Mouse (Mus musculus) cortical plate, adult 2 months (tissue): Measurements from ENCODE around the gene Itga6. TPM values are rescaled to one million over a fixed set of nuclear protein-coding genes. Genes with fewer than 3 reads are reported as not detected.

Source experiments
- H3K27ac ChIP-seq: fragments of 200-500 bp; 2 replicates; pipeline ENCODE4 v1.5.1; 2012; ENCODE audit warnings: low read length, control low read depth, inconsistent platforms; ENCODE audit not compliant: insufficient read depth
- H3K4me1 ChIP-seq: fragments of 200-500 bp; 2 replicates; pipeline ENCODE4 v1.6.1; 2011; ENCODE audit warnings: low read length; ENCODE audit not compliant: control insufficient read depth, insufficient read depth
- H3K4me3 ChIP-seq: fragments of 200-500 bp; 2 replicates; pipeline ENCODE4 v1.5.1; 2011; ENCODE audit warnings: mild to moderate bottlenecking, low read length, control low read depth; ENCODE audit not compliant: insufficient read depth
- CTCF ChIP-seq: fragments of 200-500 bp; IDR thresholded peaks from 2 replicates; pipeline ENCODE4 v1.5.1; 2011; ENCODE audit warnings: mild to moderate bottlenecking, control low read depth, low read length; ENCODE audit not compliant: insufficient read depth; ENCODE audit errors: extremely low read depth
- POLR2A ChIP-seq: fragments of 200-500 bp; IDR thresholded peaks from 2 replicates; pipeline ENCODE4 v1.6.1; 2011; ENCODE audit warnings: mild to moderate bottlenecking, low read length, control low read depth; ENCODE audit not compliant: insufficient read depth; ENCODE audit errors: extremely low read depth
- polyA plus RNA-seq: library from polyadenylated mRNA; depleted of rRNA; stranded (reverse); fragments of >200 nt; gene quantifications from 2 replicates; pipeline ENCODE4 v1.2.3, GENCODE M21; 2012

The Itga6 gene
- polyA plus RNA-seq, 1 experiment, result 23.1 TPM

GRCm38 (mm10) chr2:71827711-71828110, 82.3 kb downstream of the Itga6 start:
- Histone ChIP-seq H3K4me3 (no peak overlapping the region), H3K27ac (no peak overlapping the region), H3K4me1 (no peaks in the 10 kb centered on the region)
- TF ChIP-seq CTCF, result no peak
- TF ChIP-seq POLR2A, result no peak

- TF ChIP-seq CTCF (no peak), POLR2A (no peak)
- no peak overlapping the region for H3K27ac ChIP-seq
- no peak overlapping the region for H3K4me3 ChIP-seq
- no peaks in the 10 kb centered on the region for H3K4me1 ChIP-seq
Observed at GRCm38 (mm10) chr2:71828928-71829327, 83.5 kb downstream of the Itga6 start.

GRCm38 (mm10) chr2:71833626-71834025, 88.2 kb downstream of the Itga6 start:
- no peaks in the 10 kb centered on the region for H3K4me1 ChIP-seq
- H3K4me3 ChIP-seq, result no peak overlapping the region
- H3K27ac ChIP-seq, result no peak overlapping the region
- no peak for TF ChIP-seq CTCF
- no peak for TF ChIP-seq POLR2A

- no peaks in the 10 kb centered on the region for H3K4me1 ChIP-seq
- H3K27ac ChIP-seq, result no peak overlapping the region
- no peak for TF ChIP-seq CTCF
- no peak for TF ChIP-seq POLR2A
- no peak overlapping the region for H3K4me3 ChIP-seq
Observed at GRCm38 (mm10) chr2:71834371-71834770, 89.0 kb downstream of the Itga6 start.

GRCm38 (mm10) chr2:71835556-71835955, 90.1 kb downstream of the Itga6 start:
- TF ChIP-seq CTCF, result no peak
- no peak for TF ChIP-seq POLR2A
- Histone ChIP-seq H3K4me1 (no peaks in the 10 kb centered on the region), H3K27ac (no peak overlapping the region), H3K4me3 (no peak overlapping the region)

- no peak for TF ChIP-seq CTCF
- TF ChIP-seq POLR2A, result no peak
- Histone ChIP-seq H3K27ac (no peak overlapping the region), H3K4me1 (no peaks in the 10 kb centered on the region), H3K4me3 (no peak overlapping the region)
Observed at GRCm38 (mm10) chr2:71836232-71836631, 90.8 kb downstream of the Itga6 start.

- no peak overlapping the region for H3K4me3 ChIP-seq
Observed at GRCm38 (mm10) chr2:71837261-71837660, 91.8 kb downstream of the Itga6 start.

GRCm38 (mm10) chr2:71837791-71838190, 92.4 kb downstream of the Itga6 start:
- TF ChIP-seq CTCF (peak; percentile 54), POLR2A (no peak)
- no peaks in the 10 kb centered on the region for H3K4me1 ChIP-seq
- no peak overlapping the region for H3K27ac ChIP-seq
- H3K4me3 ChIP-seq, result no peak overlapping the region

More at GRCm38 (mm10) chr2:71837261-71837660, 91.8 kb downstream of the Itga6 start:
- no peak overlapping the region for H3K27ac ChIP-seq
- no peak for TF ChIP-seq POLR2A
- no peak for TF ChIP-seq CTCF
- no peaks in the 10 kb centered on the region for H3K4me1 ChIP-seq

GRCm38 (mm10) chr2:71843316-71843715, 97.9 kb downstream of the Itga6 start:
- Histone ChIP-seq H3K4me3 (no peak overlapping the region), H3K4me1 (no peaks in the 10 kb centered on the region)
- TF ChIP-seq POLR2A (no peak), CTCF (no peak)

GRCm38 (mm10) chr2:71844906-71845305, 99.5 kb downstream of the Itga6 start:
- no peak overlapping the region for H3K4me3 ChIP-seq
- no peaks in the 10 kb centered on the region for H3K4me1 ChIP-seq
- TF ChIP-seq CTCF (no peak), POLR2A (no peak)
- H3K27ac ChIP-seq, result no peak overlapping the region

More at GRCm38 (mm10) chr2:71843316-71843715, 97.9 kb downstream of the Itga6 start:
- H3K27ac ChIP-seq, result no peak overlapping the region
